Mouse (Mus musculus) lung, embryonic 14.5 days (tissue): ENCODE measurements at regions not wholly inside any gene's neighbourhood (a gene's known extent, or its start where the extent isn't known, plus 50 kb on each side); places are given as distances from the start of the nearest gene placed in this dataset.

Experiments used
- ATAC-seq: fragments of 200-750 bp; cut with Nextera tagmentation; 2 replicates; pipeline ENCODE4 v1.8.0; 2017; ENCODE audit warnings: mild to moderate bottlenecking, moderate TSS enrichment, moderate library complexity; ENCODE audit not compliant: insufficient read depth
- DNase-seq: peaks from one replicate; pipeline ENCODE4 v3.0.0-alpha.2; 2015
- H3K27ac ChIP-seq: fragments of 300-500 bp; sonication (generic); 2 replicates; pipeline ENCODE4 v1.5.1; 2014; ENCODE audit warnings: low read depth, mild to moderate bottlenecking, moderate library complexity
- H3K27me3 ChIP-seq: fragments of 300-500 bp; sonication (generic); 2 replicates; pipeline ENCODE4 v1.6.1; 2014; ENCODE audit warnings: low read length, control low read depth; ENCODE audit not compliant: insufficient read depth
- H3K36me3 ChIP-seq: fragments of 300-500 bp; sonication (generic); 2 replicates; pipeline ENCODE4 v1.6.1; 2014; ENCODE audit warnings: control low read depth; ENCODE audit not compliant: insufficient read depth
- H3K4me1 ChIP-seq: fragments of 300-500 bp; sonication (generic); 2 replicates; pipeline ENCODE4 v1.6.1; 2014; ENCODE audit warnings: antibody characterized with exemption, control low read depth; ENCODE audit not compliant: insufficient read depth
- H3K4me2 ChIP-seq: fragments of 300-500 bp; sonication (generic); 2 replicates; pipeline ENCODE4 v1.6.1; 2014; ENCODE audit warnings: mild to moderate bottlenecking
- H3K4me3 ChIP-seq: fragments of 300-500 bp; sonication (generic); 2 replicates; pipeline ENCODE4 v1.5.1; 2014; ENCODE audit warnings: low read depth, low read length
- H3K9ac ChIP-seq: fragments of 300-500 bp; sonication (generic); 2 replicates; pipeline ENCODE4 v1.6.1; 2014
- H3K9me3 ChIP-seq: fragments of 300-500 bp; sonication (generic); 2 replicates; pipeline ENCODE4 v1.6.1; 2016; ENCODE audit warnings: low read depth, low read length, control low read depth
- CTCF ChIP-seq: IDR thresholded peaks from 2 replicates; pipeline ENCODE4 v1.5.1; 2016; ENCODE audit warnings: antibody characterized with exemption, low read depth
- WGBS: fragments of 180-500 bp; shearing (Covaris S2); extraction: QIAGEN DNeasy Blood & Tissue Kit; methylation state at CpG from one replicate; pipeline ENCODE4 v1.1.7; 2014; 5-methylcytosine and 5-hydroxymethylcytosine counted together

- H3K27ac ChIP-seq: peak overlapping the region; percentile 4; the same call in 1 of the 2 replicates
- no peak overlapping the region for H3K9ac ChIP-seq
- H3K4me3 ChIP-seq: 0 out of 2 replicates have a peak overlapping the region, but pooled peaks have one; percentile 8
- peak overlapping the region; percentile 52 for H3K4me2 ChIP-seq
- no peak for ATAC-seq
- no peaks in the 10 kb centered on the region for H3K9me3 ChIP-seq
- WGBS: 50% methylated on average over 18 of the region's 18 CpGs
- no peak for TF ChIP-seq CTCF
- no peaks in the 10 kb centered on the region; the same call in 1 of the 2 replicates for H3K4me1 ChIP-seq
- H3K36me3 ChIP-seq: no peaks in the 10 kb centered on the region
- no peaks in the 10 kb centered on the region for H3K27me3 ChIP-seq
- peak; percentile 45 for DNase-seq
Measured at GRCm38 (mm10) chr1:184441005-184441557, 291.3 kb downstream of the Hlx start.

- H3K36me3 ChIP-seq: no peaks in the 10 kb centered on the region
- H3K9me3 ChIP-seq: no peaks in the 10 kb centered on the region
- no peak overlapping the region for H3K4me2 ChIP-seq
- ATAC-seq: no peak
- no peak overlapping the region for H3K27ac ChIP-seq
- H3K4me1 ChIP-seq: no peaks in the 10 kb centered on the region; the same call in 1 of the 2 replicates
- H3K4me3 ChIP-seq: no peak overlapping the region
- WGBS: 37% methylated on average over 3 of the region's 3 CpGs
- no peaks in the 10 kb centered on the region for H3K27me3 ChIP-seq
- TF ChIP-seq CTCF: no peak
- DNase-seq: no peak
- no peak overlapping the region for H3K9ac ChIP-seq
Measured at GRCm38 (mm10) chr1:184439506-184439905, 292.9 kb downstream of the Hlx start.

- Histone ChIP-seq H3K4me2 (no peak overlapping the region), H3K27me3 (no peaks in the 10 kb centered on the region), H3K4me3 (no peak overlapping the region), H3K9me3 (no peaks in the 10 kb centered on the region), H3K9ac (no peak overlapping the region), H3K4me1 (no peaks in the 10 kb centered on the region; the same call in 1 of the 2 replicates), H3K36me3 (no peaks in the 10 kb centered on the region), H3K27ac (no peak overlapping the region)
- 79% methylated on average over 3 of the region's 3 CpGs for WGBS
- no peak for DNase-seq
- no peak for ATAC-seq
- TF ChIP-seq CTCF: no peak
Measured at GRCm38 (mm10) chr1:184436387-184436786, 296.0 kb downstream of the Hlx start.

GRCm38 (mm10) chr1:184428612-184429011 lies 303.8 kb downstream of the Hlx start:
- no peak for TF ChIP-seq CTCF
- Histone ChIP-seq H3K4me1 (no peaks in the 10 kb centered on the region), H3K9ac (no peak overlapping the region), H3K36me3 (no peaks in the 10 kb centered on the region), H3K4me2 (no peak overlapping the region), H3K27me3 (no peaks in the 10 kb centered on the region), H3K27ac (no peak overlapping the region), H3K4me3 (no peak overlapping the region), H3K9me3 (no peaks in the 10 kb centered on the region)
- DNase-seq (no peak), ATAC-seq (no peak)
- 37% methylated on average over 8 of the region's 8 CpGs for WGBS

- ATAC-seq (no peak), DNase-seq (peak; percentile 49)
- Histone ChIP-seq H3K4me1 (no peaks in the 10 kb centered on the region), H3K27me3 (no peaks in the 10 kb centered on the region), H3K36me3 (no peaks in the 10 kb centered on the region), H3K4me2 (no peak overlapping the region), H3K9me3 (no peaks in the 10 kb centered on the region), H3K9ac (no peak overlapping the region), H3K4me3 (no peak overlapping the region), H3K27ac (no peak overlapping the region)
- no peak for TF ChIP-seq CTCF
- WGBS: 56% methylated on average over 3 of the region's 3 CpGs
Measured at GRCm38 (mm10) chr1:184428035-184428434, 304.4 kb downstream of the Hlx start.

- Histone ChIP-seq H3K27ac (no peak overlapping the region), H3K9ac (no peak overlapping the region)
- no peak for ATAC-seq
Measured at GRCm38 (mm10) chr1:184425694-184426093, 306.7 kb downstream of the Hlx start.

GRCm38 (mm10) chr1:184424035-184424434 lies 308.4 kb downstream of the Hlx start:
- Histone ChIP-seq H3K27ac (no peak overlapping the region), H3K36me3 (no peaks in the 10 kb centered on the region), H3K9me3 (no peaks in the 10 kb centered on the region), H3K4me2 (no peak overlapping the region), H3K9ac (no peak overlapping the region), H3K4me1 (no peaks in the 10 kb centered on the region), H3K4me3 (no peak overlapping the region), H3K27me3 (no peaks in the 10 kb centered on the region)
- no peak for ATAC-seq
- no peak for DNase-seq
- TF ChIP-seq CTCF: no peak
- 78% methylated on average over 2 of the region's 2 CpGs for WGBS

More at GRCm38 (mm10) chr1:184425694-184426093, 306.7 kb downstream of the Hlx start:
- Histone ChIP-seq H3K4me2 (no peak overlapping the region), H3K27me3 (no peaks in the 10 kb centered on the region), H3K4me1 (no peaks in the 10 kb centered on the region), H3K36me3 (no peaks in the 10 kb centered on the region), H3K9me3 (no peaks in the 10 kb centered on the region), H3K4me3 (no peak overlapping the region)
- TF ChIP-seq CTCF: no peak
- DNase-seq: no peak
- 90% methylated on average over 1 of the region's 1 CpGs for WGBS
